Mouse (Mus musculus) hindlimb bud, embryonic 11.5 days (tissue): ENCODE measurements around the gene Cers2.

Experiments used
- DNase-seq: peaks from one replicate; pipeline ENCODE4 v3.0.0-alpha.2; 2012; ENCODE audit warnings: low read depth, low spot score; ENCODE audit errors: extremely low spot score

Cers2 gene

DNA sequence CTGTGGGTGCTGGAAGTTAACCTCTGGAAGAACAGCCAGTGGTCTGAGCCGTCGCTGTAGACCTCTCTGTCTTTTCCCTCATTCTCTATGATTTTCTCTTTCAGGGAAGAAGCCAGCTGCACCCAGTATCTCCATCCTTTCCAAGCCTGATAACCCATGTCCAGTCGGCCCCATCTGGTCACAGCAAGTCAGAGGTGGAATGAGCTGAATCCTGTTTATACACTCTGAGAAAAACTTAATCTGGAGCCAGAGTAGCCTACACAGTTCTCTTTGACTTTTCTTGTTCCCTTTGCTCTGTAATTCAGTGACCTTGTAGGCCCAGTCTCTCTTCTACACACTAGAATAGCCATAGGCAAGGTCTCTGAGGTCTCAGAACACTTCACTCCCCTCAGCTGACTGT lies 27.1 kb upstream of the Cers2 start:
- DNase-seq, result no peak

DNA sequence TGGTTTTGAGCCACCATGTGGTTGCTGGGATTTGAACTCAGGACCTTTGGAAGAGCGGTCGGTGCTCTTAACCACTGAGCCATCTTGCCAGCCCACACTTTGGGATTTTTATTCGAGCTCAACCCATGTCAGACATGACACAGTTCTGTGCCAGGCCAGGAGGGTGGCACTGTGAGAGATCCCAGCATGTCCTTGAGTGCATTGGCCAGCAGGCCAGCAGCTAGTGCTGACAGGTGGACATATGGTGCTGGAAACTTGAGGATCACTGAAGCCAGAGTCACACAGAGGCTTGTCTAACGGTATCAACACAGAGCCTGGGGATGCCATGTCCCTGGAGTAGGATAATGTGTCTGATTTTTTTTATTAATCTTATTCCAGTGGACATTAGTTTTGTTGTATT lies 25.2 kb upstream of the Cers2 start:
- no peak for DNase-seq

DNA sequence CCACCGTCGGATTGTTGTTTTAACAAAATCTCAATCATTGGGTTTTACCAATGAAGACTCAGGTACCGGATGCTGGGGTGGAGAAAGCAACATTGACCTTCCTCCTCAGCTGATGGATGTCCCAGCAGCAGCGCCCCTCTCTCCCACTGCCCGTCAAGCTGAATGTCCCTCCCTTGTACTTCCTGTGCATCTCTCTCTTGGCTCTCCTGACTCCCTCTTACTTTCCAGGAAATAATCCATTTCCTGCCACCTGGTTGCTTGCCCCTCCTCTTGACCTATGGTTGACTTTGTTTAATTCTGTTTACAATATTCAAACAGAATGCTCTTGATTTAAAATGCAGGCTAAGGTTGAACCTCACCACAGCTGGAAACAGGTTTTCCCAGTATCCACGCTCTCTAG lies 24.4 kb upstream of the Cers2 start:
- DNase-seq, result no peak

GRCm38 (mm10) chr3:95291041-95291440 lies 23.6 kb upstream of the Cers2 start:
- no peak for DNase-seq

DNA sequence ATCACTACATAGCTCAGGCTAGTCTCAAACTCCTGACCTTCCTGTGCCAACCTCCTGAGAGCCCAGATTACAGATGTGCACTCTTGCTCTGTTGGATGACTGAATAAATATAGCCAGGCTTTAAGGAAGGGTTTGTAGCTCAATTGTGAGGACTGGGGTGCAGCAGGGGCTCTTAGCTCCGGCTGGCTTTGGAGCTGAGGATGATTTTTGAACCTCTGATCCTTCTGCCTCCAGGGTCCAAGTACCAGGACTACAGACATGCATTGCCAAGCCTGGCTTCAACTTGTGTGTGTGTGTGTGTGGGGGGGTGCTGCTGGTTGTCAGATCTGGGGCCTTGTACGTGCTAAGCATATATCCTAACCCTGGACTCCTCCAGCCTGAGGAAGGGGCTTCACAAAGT lies 21.7 kb upstream of the Cers2 start:
- DNase-seq, result no peak

DNA sequence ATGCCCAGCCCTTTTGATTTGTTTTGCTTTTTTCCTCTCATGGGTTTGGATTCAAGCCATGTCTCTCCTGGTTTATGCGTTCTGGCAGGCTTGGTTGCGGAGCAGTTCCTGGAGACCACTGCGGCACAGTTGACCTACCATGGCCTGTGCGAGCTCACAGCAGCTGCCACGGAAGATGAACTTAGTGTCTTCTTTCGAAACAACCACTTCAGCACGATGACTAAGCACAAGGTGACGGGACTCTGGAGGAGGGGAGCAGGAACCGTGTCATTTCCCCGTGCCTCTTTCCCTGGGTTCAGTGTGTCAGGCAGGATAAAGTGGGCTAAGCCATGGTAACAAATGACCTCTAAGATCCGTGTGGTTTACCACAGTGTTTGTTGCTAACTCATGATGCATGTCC lies 21.1 kb upstream of the Cers2 start:
- no peak for DNase-seq

- no peak for DNase-seq
Measured at GRCm38 (mm10) chr3:95294316-95294715, 20.3 kb upstream of the Cers2 start.

- no peak for DNase-seq
Measured at GRCm38 (mm10) chr3:95294718-95295117, 19.9 kb upstream of the Cers2 start.

DNA sequence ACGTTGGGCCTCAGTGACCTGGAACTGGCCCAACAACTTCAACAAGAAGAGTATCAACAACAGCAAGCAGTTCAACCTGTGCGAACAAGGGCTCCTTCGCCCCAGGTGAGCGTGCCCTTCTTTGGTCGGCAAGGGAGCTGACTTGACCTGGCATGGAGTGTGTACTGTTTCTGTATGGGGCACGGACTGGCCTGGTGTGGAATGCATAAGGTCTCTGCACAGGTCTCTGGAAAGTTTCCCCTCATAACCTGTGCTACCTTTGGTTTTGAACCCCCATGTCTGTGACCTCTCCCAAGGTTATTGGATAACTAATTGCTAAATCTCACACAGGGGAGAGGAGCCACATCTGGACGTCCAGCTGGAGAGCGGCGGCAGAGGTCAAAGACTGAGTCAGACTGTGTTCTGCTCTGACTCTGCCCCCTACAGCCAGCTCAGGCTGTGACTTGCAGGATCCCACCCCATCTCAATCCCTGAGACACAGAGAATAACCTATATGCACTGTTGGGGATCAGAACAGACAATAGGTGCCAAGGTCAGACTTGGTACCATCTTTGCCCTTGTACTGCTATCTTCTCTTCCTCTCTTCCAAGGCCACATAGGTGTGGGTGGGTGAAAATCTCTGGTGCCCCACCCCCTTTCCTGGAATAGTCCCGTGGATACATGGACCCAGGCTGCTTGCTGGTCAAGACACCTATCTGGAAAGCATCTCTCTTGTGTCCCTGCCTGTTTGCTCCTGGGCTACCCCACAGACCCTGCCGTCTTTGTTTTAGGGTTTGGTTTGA lies 19.1 kb upstream of the Cers2 start:
- no peak for DNase-seq

DNA sequence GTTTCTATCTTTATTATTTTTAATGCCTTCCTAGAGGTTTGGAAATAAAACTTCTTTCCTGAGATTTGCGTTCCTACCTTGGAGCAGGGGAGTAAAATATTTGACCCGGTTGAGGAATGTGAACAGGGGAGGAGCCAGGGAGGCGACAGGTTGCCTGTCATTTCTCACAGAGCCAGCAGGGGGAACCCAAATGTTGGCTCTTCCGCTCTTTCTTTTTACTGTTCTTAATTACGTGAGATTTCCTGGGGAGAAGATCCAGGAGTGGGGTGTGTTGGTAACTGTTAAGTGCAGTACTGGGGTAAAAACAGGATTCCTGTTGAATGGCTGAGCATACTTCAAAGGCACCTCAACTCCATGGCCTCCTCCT lies 18.5 kb upstream of the Cers2 start:
- no peak for DNase-seq

GRCm38 (mm10) chr3:95298018-95298417 lies 16.6 kb upstream of the Cers2 start:
- no peak for DNase-seq

GRCm38 (mm10) chr3:95301204-95301796 lies 13.3 kb upstream of the Cers2 start:
- no peak for DNase-seq

DNA sequence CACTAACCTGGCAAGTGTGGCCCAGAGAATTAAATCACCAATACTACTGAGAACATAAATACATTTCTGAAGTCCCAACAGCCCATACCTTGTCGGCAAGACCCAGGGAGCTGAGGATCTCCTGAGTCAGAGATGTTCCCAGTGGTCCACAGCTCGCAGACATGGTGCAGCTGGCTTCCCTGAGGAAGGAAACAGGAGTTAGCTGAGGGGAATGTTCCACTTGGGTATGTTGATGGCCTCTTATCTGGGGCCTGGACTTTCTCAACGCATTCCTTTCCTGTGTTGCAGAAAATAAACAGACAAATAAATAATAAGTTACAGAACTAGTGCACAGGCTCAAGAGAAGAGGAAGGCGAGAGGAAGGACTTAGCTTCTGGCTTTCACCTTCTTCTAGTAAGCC lies 8.3 kb upstream of the Cers2 start:
- no peak for DNase-seq

DNA sequence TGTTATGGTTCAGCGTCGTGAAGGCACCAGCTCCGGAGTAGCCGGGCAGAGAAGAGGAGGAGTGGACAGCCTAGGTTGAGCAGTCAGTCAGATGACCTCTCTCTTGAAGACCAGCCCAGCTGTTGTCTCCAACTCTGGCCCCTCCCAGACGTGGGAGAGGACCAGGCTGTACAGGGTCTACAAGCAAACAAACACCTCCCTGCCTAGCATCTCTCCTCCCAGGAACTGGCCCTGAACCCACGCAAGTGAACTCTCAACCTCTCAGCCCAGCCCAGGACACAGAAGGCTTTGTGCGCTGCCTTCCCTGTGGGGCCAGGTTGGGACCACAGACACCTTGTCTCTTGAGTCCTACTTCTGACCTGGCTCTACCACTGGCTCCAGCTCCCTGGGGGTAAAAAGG lies 7.5 kb upstream of the Cers2 start, which contains the start of gene Anxa9:
Gene Anxa9, minus strand, starts transcription at position 77 of the 400 bp plus-strand sequence.
- DNase-seq, result no peak

DNA sequence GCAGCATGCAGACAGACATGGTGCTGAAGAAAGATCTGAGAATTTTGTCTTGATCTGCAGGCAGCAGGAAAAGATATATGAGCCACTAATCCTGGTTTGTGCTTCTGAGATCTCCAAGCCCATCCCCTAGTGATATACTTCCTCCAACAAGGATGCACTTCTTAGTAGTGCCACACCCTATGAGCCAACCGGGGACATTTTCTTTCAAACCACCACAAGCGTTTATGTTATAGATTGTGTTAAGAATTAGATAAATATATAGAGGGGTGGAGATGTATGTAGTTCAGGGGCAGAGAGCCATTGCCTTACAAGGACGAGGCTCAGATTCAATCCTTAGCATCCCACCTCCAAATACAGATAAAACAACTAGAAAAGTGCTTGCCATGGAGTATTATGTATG lies 4.1 kb upstream of the Cers2 start:
- DNase-seq, result no peak

DNA sequence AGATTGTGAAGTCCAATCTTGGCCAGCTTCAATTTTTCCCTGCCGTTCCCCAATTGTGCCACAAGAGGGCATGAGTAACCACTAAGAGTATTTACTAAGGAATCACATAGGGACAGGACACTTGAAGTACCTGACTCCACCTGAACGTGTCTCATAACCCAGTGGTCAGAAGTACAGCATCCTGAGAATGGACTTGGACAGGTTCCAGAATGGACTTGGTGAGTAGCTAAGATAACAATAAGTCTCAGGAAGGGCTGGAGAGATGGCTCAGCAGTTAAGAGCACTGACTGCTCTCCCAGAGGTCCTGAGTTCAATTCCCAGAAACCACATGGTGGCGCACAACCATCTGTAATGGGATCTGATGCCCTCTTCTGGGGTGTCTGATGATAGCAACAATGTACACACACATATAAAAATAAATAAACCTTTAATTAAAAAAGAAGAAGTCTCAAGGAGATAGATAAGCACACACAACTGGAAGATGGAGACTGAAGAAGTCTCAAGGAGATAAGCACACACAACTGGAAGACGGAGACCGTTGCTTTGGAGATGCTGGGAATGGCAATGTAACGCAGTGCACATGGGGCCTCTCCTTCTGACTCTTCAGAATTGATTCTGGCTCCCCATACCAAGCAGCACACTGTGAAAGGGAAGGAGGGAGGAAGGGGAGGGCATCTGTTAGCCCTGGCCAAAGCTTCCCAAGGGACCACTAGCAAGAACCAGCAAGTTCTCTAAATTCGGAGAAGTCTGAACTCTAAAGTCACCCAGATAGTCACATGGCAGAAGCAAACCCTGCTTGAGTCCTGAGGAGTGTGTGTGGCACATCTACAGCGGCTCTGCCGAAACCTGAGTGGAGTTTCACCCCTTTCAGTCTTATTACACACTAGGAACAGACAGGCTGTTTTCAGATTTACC lies 3.4 kb upstream of the Cers2 start:
- DNase-seq, result no peak

- DNase-seq, result no peak
Measured at GRCm38 (mm10) chr3:95312623-95313022, 2.0 kb upstream of the Cers2 start.

- DNase-seq, result no peak
Measured at GRCm38 (mm10) chr3:95313476-95313875, 1.1 kb upstream of the Cers2 start.

DNA sequence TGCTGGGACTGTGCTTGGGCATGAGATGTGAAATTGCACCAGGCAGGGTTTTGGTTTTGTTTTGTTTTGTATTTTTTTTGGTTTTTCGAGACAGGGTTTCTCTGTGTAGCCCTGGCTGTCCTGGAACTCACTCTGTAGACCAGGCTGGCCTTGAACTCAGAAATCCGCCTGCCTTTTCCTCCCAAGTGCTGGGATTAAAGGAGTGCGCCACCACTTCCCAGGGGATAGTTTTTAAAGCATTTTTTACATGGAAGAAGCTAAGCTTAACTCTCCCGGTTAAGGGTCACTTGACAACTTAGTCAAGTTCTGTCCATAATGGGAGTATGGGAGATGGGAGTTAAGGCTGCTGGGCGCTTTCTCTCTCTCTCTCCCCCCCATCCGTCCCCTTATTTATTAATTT lies 516 bp upstream of the Cers2 start:
- DNase-seq, result no peak

DNA sequence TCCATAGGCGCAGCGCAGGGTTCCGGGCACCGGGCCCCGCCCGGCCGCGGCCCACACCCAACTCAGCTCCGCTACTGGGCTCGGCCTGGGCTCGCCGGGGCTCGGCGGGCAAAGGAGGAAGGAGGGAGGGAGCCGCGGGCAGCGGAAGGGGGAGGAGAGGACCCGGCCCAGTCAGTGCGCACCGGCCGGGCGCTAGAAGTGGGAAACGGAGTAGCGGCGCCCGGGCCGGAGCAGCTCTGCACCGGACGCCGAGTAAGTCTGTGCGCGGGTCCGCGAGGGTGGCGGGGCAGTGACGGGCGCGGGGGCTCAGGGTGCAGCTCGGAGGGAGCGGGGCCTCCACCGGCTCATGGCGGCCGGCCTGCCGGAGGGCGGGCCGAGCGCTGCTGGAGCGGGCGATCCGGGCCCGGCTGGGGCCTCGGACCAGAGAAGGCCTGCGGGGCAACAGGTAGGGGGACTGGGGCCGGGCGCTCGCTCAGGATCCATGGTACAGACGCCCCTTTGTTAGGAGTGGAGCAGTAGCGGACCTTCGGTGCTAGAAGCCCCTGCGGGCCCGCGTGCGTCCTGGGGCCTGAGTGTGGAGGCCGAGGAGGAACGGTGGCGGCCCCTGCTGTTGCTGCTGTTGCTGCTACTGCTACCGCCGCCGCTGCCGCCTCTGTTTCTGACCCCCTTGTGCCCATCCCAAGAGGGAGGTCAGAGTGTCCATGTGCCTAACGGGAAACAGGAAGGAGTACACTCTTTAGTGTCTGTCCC lies 678 bp downstream of the Cers2 start:
- no peak for DNase-seq
